Mouse (Mus musculus): Measurements from ENCODE around the gene Cnnm4. TPM values are rescaled to one million over a fixed set of nuclear protein-coding genes. Genes with fewer than 3 reads are reported as not detected.

Gene Cnnm4
- polyA plus RNA-seq, 2 experiments: 0.85 to 2.1 TPM

- H3K4me3 ChIP-seq (ENCODE audit: insufficient read depth in 1 of 2, low read depth in 2 of 2, low read length in 2 of 2): no peak overlapping the region
- H3K9ac ChIP-seq (replicated peaks): no peak overlapping the region
- H3K4me1 ChIP-seq (replicated peaks; ENCODE audit: control insufficient read depth in 2 of 2, insufficient read depth in 2 of 2, low read length in 1 of 2): no peaks in the 10 kb centered on the region
- no peaks in the 10 kb centered on the region for H3K27me3 ChIP-seq (ENCODE audit: control insufficient read depth, insufficient read depth, low read length)
- peak; percentile 56 for TF ChIP-seq CTCF (IDR thresholded peaks at IDR 0.05; ENCODE audit: low read depth)
- TF ChIP-seq EP300 (IDR thresholded peaks at IDR 0.05; ENCODE audit: low read depth): no peak
- no peaks in the 10 kb centered on the region for H3K9me3 ChIP-seq (ENCODE audit: control insufficient read depth, low read length)
- H3K36me3 ChIP-seq (replicated peaks; ENCODE audit: control insufficient read depth, insufficient read depth, low read depth): no peaks in the 10 kb centered on the region
- no peak for ATAC-seq (ENCODE audit: insufficient read depth)
- WGBS (ENCODE audit: insufficient replicate concordance): 51% methylated on average over 9 of the region's 9 CpGs
- DNase-seq (ENCODE audit: low read depth in 3 of 3, low spot score in 3 of 3): no peak
- no peak overlapping the region for H3K4me2 ChIP-seq (ENCODE audit: low read depth)
- no peak overlapping the region for H3K27ac ChIP-seq
Measured at GRCm38 (mm10) chr1:36492416-36493139, 21.2 kb downstream of the Cnnm4 start.

GRCm38 (mm10) chr1:36493299-36493698, 21.9 kb downstream of the Cnnm4 start:
- WGBS (ENCODE audit: insufficient replicate concordance): 80% methylated on average over 6 of the region's 6 CpGs
- ATAC-seq (ENCODE audit: insufficient read depth): no peak
- H3K4me2 ChIP-seq (ENCODE audit: low read depth): no peak overlapping the region

GRCm38 (mm10) chr1:36496719-36497118, 25.3 kb downstream of the Cnnm4 start:
- Histone ChIP-seq H3K4me3 (ENCODE audit: insufficient read depth in 1 of 2, low read depth in 2 of 2, low read length in 2 of 2) (no peak overlapping the region), H3K4me2 (ENCODE audit: low read depth) (no peak overlapping the region), H3K27me3 (ENCODE audit: control insufficient read depth, insufficient read depth, low read length) (no peaks in the 10 kb centered on the region), H3K9me3 (ENCODE audit: control insufficient read depth, low read length) (no peaks in the 10 kb centered on the region), H3K4me1 (replicated peaks; ENCODE audit: control insufficient read depth in 2 of 2, insufficient read depth in 2 of 2, low read length in 1 of 2) (no peaks in the 10 kb centered on the region), H3K27ac (no peak overlapping the region), H3K9ac (replicated peaks) (no peak overlapping the region), H3K36me3 (replicated peaks; ENCODE audit: control insufficient read depth, insufficient read depth, low read depth) (no peaks in the 10 kb centered on the region)
- DNase-seq (ENCODE audit: low read depth in 3 of 3, low spot score in 3 of 3) (no peak), ATAC-seq (ENCODE audit: insufficient read depth) (no peak)
- no peak for TF ChIP-seq EP300 (IDR thresholded peaks at IDR 0.05; ENCODE audit: low read depth)
- peak; percentile 36 for TF ChIP-seq CTCF (IDR thresholded peaks at IDR 0.05; ENCODE audit: low read depth)
- 41% methylated on average over 2 of the region's 2 CpGs for WGBS (ENCODE audit: insufficient replicate concordance)

More at GRCm38 (mm10) chr1:36493299-36493698, 21.9 kb downstream of the Cnnm4 start:
- Histone ChIP-seq H3K36me3 (replicated peaks; ENCODE audit: control insufficient read depth, insufficient read depth, low read depth) (no peaks in the 10 kb centered on the region), H3K4me1 (replicated peaks; ENCODE audit: control insufficient read depth in 2 of 2, insufficient read depth in 2 of 2, low read length in 1 of 2) (no peaks in the 10 kb centered on the region), H3K27ac (no peak overlapping the region), H3K9me3 (ENCODE audit: control insufficient read depth, low read length) (no peaks in the 10 kb centered on the region), H3K4me3 (ENCODE audit: insufficient read depth in 1 of 2, low read depth in 2 of 2, low read length in 2 of 2) (no peak overlapping the region), H3K9ac (replicated peaks) (no peak overlapping the region), H3K27me3 (ENCODE audit: control insufficient read depth, insufficient read depth, low read length) (no peaks in the 10 kb centered on the region)
- DNase-seq (ENCODE audit: low read depth in 3 of 3, low spot score in 3 of 3): no peak
- no peak for TF ChIP-seq EP300 (IDR thresholded peaks at IDR 0.05; ENCODE audit: low read depth)
- no peak for TF ChIP-seq CTCF (IDR thresholded peaks at IDR 0.05; ENCODE audit: low read depth)

GRCm38 (mm10) chr1:36497312-36497711, 25.9 kb downstream of the Cnnm4 start:
- Histone ChIP-seq H3K9ac (replicated peaks) (no peak overlapping the region), H3K27ac (no peak overlapping the region), H3K4me2 (ENCODE audit: low read depth) (no peak overlapping the region), H3K9me3 (ENCODE audit: control insufficient read depth, low read length) (no peaks in the 10 kb centered on the region), H3K27me3 (ENCODE audit: control insufficient read depth, insufficient read depth, low read length) (no peaks in the 10 kb centered on the region), H3K4me3 (ENCODE audit: insufficient read depth in 1 of 2, low read depth in 2 of 2, low read length in 2 of 2) (no peak overlapping the region), H3K36me3 (replicated peaks; ENCODE audit: control insufficient read depth, insufficient read depth, low read depth) (no peaks in the 10 kb centered on the region), H3K4me1 (replicated peaks; ENCODE audit: control insufficient read depth in 2 of 2, insufficient read depth in 2 of 2, low read length in 1 of 2) (no peaks in the 10 kb centered on the region)
- 64% methylated on average over 2 of the region's 2 CpGs for WGBS (ENCODE audit: insufficient replicate concordance)
- ATAC-seq (ENCODE audit: insufficient read depth): no peak
- no peak for DNase-seq (ENCODE audit: low read depth in 3 of 3, low spot score in 3 of 3)
- TF ChIP-seq EP300 (IDR thresholded peaks at IDR 0.05; ENCODE audit: low read depth): no peak
- no peak for TF ChIP-seq CTCF (IDR thresholded peaks at IDR 0.05; ENCODE audit: low read depth)

- H3K4me2 ChIP-seq (ENCODE audit: low read depth): no peak overlapping the region
- H3K9me3 ChIP-seq (ENCODE audit: control insufficient read depth, low read length): no peaks in the 10 kb centered on the region
- no peaks in the 10 kb centered on the region for H3K27me3 ChIP-seq (ENCODE audit: control insufficient read depth, insufficient read depth, low read length)
- no peak overlapping the region for H3K27ac ChIP-seq
- DNase-seq (ENCODE audit: low read depth in 3 of 3, low spot score in 3 of 3): peak in 2 of 3 experiments; percentile 41 to 45
- TF ChIP-seq EP300 (IDR thresholded peaks at IDR 0.05; ENCODE audit: low read depth) (no peak), CTCF (IDR thresholded peaks at IDR 0.05; ENCODE audit: low read depth) (peak; percentile 96)
- H3K4me1 ChIP-seq (replicated peaks; ENCODE audit: control insufficient read depth in 2 of 2, insufficient read depth in 2 of 2, low read length in 1 of 2): no peaks in the 10 kb centered on the region
- no peaks in the 10 kb centered on the region for H3K36me3 ChIP-seq (replicated peaks; ENCODE audit: control insufficient read depth, insufficient read depth, low read depth)
- no peak overlapping the region for H3K4me3 ChIP-seq (ENCODE audit: insufficient read depth in 1 of 2, low read depth in 2 of 2, low read length in 2 of 2)
- WGBS (ENCODE audit: insufficient replicate concordance): 4% methylated on average over 3 of the region's 3 CpGs
- no peak overlapping the region for H3K9ac ChIP-seq (replicated peaks)
- ATAC-seq (ENCODE audit: insufficient read depth): no peak
Measured at GRCm38 (mm10) chr1:36501261-36501660, 29.8 kb downstream of the Cnnm4 start.
